Mouse (Mus musculus) hindbrain, postnatal 0 days (tissue): ENCODE measurements at regions not wholly inside any gene's neighbourhood (a gene's known extent, or its start where the extent isn't known, plus 50 kb on each side); places are given as distances from the start of the nearest gene placed in this dataset.

Experiments used
- ATAC-seq: fragments of 200-750 bp; cut with Nextera tagmentation; 2 replicates; pipeline ENCODE4 v1.8.0; 2017; ENCODE audit warnings: mild to moderate bottlenecking, moderate TSS enrichment, moderate library complexity
- DNase-seq: peaks from one replicate; pipeline ENCODE4 v3.0.0-alpha.2; 2015; ENCODE audit warnings: low spot score
- H3K27ac ChIP-seq: fragments of 300-500 bp; sonication (generic); 2 replicates; pipeline ENCODE4 v1.5.1; 2014; ENCODE audit warnings: mild to moderate bottlenecking
- H3K27me3 ChIP-seq: fragments of 300-500 bp; sonication (generic); 2 replicates; pipeline ENCODE4 v1.6.1; 2014; ENCODE audit warnings: low read length, mixed read lengths; ENCODE audit not compliant: insufficient read depth
- H3K36me3 ChIP-seq: fragments of 300-500 bp; sonication (generic); 2 replicates; pipeline ENCODE4 v1.6.1; 2014; ENCODE audit warnings: low read length, mixed read lengths; ENCODE audit not compliant: insufficient read depth
- H3K4me1 ChIP-seq: fragments of 300-500 bp; sonication (generic); 2 replicates; pipeline ENCODE4 v1.6.1; 2014; ENCODE audit warnings: antibody characterized with exemption, low read length, mixed read lengths; ENCODE audit not compliant: insufficient read depth
- H3K4me2 ChIP-seq: fragments of 300-500 bp; sonication (generic); 2 replicates; pipeline ENCODE4 v1.6.1; 2014; ENCODE audit warnings: low read depth, mild to moderate bottlenecking, low read length, moderate library complexity, mixed read lengths
- H3K4me3 ChIP-seq: fragments of 300-500 bp; sonication (generic); 2 replicates; pipeline ENCODE4 v1.5.1; 2014; ENCODE audit warnings: low read length
- H3K9ac ChIP-seq: fragments of 300-500 bp; sonication (generic); replicated peaks from 2 replicates; pipeline ENCODE4 v1.6.1; 2014; ENCODE audit warnings: mild to moderate bottlenecking, low read length, moderate library complexity, mixed read lengths
- H3K9me3 ChIP-seq: fragments of 300-500 bp; sonication (generic); 2 replicates; pipeline ENCODE4 v1.6.1; 2016; ENCODE audit warnings: low read length, mixed read lengths
- CTCF ChIP-seq: IDR thresholded peaks from 2 replicates; pipeline ENCODE4 v1.5.1; 2016; ENCODE audit warnings: antibody characterized with exemption, control low read depth, low read depth
- WGBS: fragments of 180-500 bp; shearing (Covaris S2); extraction: QIAGEN DNeasy Blood & Tissue Kit; methylation state at CpG from one replicate; pipeline ENCODE4 v1.1.7; 2014; 5-methylcytosine and 5-hydroxymethylcytosine counted together

- H3K9ac ChIP-seq: no peak overlapping the region
- H3K4me3 ChIP-seq: no peak overlapping the region
- no peak overlapping the region for H3K27ac ChIP-seq
- no peaks in the 10 kb centered on the region for H3K9me3 ChIP-seq
- no peaks in the 10 kb centered on the region for H3K36me3 ChIP-seq
- 71% methylated on average over 3 of the region's 3 CpGs for WGBS
- no peaks in the 10 kb centered on the region for H3K27me3 ChIP-seq
- ATAC-seq (no peak), DNase-seq (no peak)
- no peak for TF ChIP-seq CTCF
- no peaks in the 10 kb centered on the region for H3K4me1 ChIP-seq
- no peak overlapping the region for H3K4me2 ChIP-seq
Measured at GRCm38 (mm10) chr14:46567411-46567780, 176.9 kb upstream of the Bmp4 start.

- TF ChIP-seq CTCF: no peak
- DNase-seq: no peak
Measured at GRCm38 (mm10) chr14:46566681-46567410, 176.4 kb upstream of the Bmp4 start.

GRCm38 (mm10) chr14:46564998-46565397, 174.5 kb upstream of the Bmp4 start:
- no peaks in the 10 kb centered on the region for H3K36me3 ChIP-seq
- H3K4me3 ChIP-seq: no peak overlapping the region
- DNase-seq (peak; percentile 70), ATAC-seq (no peak)
- H3K27me3 ChIP-seq: no peaks in the 10 kb centered on the region
- no peak overlapping the region for H3K27ac ChIP-seq
- H3K9me3 ChIP-seq: no peaks in the 10 kb centered on the region
- H3K4me1 ChIP-seq: no peaks in the 10 kb centered on the region
- H3K9ac ChIP-seq: no peak overlapping the region
- peak; percentile 84 for TF ChIP-seq CTCF
- H3K4me2 ChIP-seq: no peak overlapping the region
- WGBS: 20% methylated on average over 3 of the region's 3 CpGs

More at GRCm38 (mm10) chr14:46566681-46567410, 176.4 kb upstream of the Bmp4 start:
- Histone ChIP-seq H3K9ac (no peak overlapping the region), H3K9me3 (no peaks in the 10 kb centered on the region), H3K36me3 (no peaks in the 10 kb centered on the region), H3K4me2 (no peak overlapping the region), H3K27me3 (no peaks in the 10 kb centered on the region), H3K4me1 (no peaks in the 10 kb centered on the region), H3K27ac (no peak overlapping the region), H3K4me3 (no peak overlapping the region)
- ATAC-seq: no peak
- 70% methylated on average over 9 of the region's 9 CpGs for WGBS

- no peak for TF ChIP-seq CTCF
- WGBS: 80% methylated on average over 5 of the region's 5 CpGs
- ATAC-seq (no peak), DNase-seq (no peak)
- H3K4me2 ChIP-seq: no peak overlapping the region
- no peak overlapping the region for H3K4me3 ChIP-seq
- no peaks in the 10 kb centered on the region for H3K27me3 ChIP-seq
- H3K36me3 ChIP-seq: no peaks in the 10 kb centered on the region
- H3K27ac ChIP-seq: no peak overlapping the region
- no peak overlapping the region for H3K9ac ChIP-seq
- H3K4me1 ChIP-seq: no peaks in the 10 kb centered on the region
- H3K9me3 ChIP-seq: no peaks in the 10 kb centered on the region
Measured at GRCm38 (mm10) chr14:46562016-46562415, 171.5 kb upstream of the Bmp4 start.

GRCm38 (mm10) chr14:46553239-46553638, 162.8 kb upstream of the Bmp4 start:
- Histone ChIP-seq H3K36me3 (no peaks in the 10 kb centered on the region), H3K9me3 (no peaks in the 10 kb centered on the region), H3K4me2 (no peak overlapping the region), H3K4me3 (no peak overlapping the region), H3K4me1 (no peaks in the 10 kb centered on the region), H3K9ac (no peak overlapping the region), H3K27ac (no peak overlapping the region), H3K27me3 (no peaks in the 10 kb centered on the region)
- ATAC-seq (no peak), DNase-seq (no peak)
- TF ChIP-seq CTCF: no peak
- WGBS: 95% methylated on average over 2 of the region's 2 CpGs

GRCm38 (mm10) chr14:46546146-46546545, 155.7 kb upstream of the Bmp4 start:
- Histone ChIP-seq H3K36me3 (no peaks in the 10 kb centered on the region), H3K27me3 (no peaks in the 10 kb centered on the region), H3K27ac (no peak overlapping the region), H3K4me1 (no peaks in the 10 kb centered on the region), H3K9me3 (no peaks in the 10 kb centered on the region), H3K4me2 (no peak overlapping the region), H3K9ac (no peak overlapping the region), H3K4me3 (no peak overlapping the region)
- ATAC-seq (no peak), DNase-seq (no peak)
- TF ChIP-seq CTCF: no peak
- 77% methylated on average over 6 of the region's 6 CpGs for WGBS

GRCm38 (mm10) chr14:46539466-46540187, 149.2 kb upstream of the Bmp4 start:
- no peaks in the 10 kb centered on the region for H3K4me1 ChIP-seq
- TF ChIP-seq CTCF: no peak
- no peak overlapping the region for H3K4me3 ChIP-seq
- no peaks in the 10 kb centered on the region for H3K36me3 ChIP-seq
- DNase-seq: no peak
- no peaks in the 10 kb centered on the region for H3K27me3 ChIP-seq
- no peak overlapping the region for H3K9ac ChIP-seq
- no peaks in the 10 kb centered on the region for H3K9me3 ChIP-seq
- 93% methylated on average over 6 of the region's 6 CpGs for WGBS
- no peak overlapping the region for H3K4me2 ChIP-seq
- ATAC-seq: no peak
- no peak overlapping the region for H3K27ac ChIP-seq
